Mouse (Mus musculus) hindbrain, postnatal 0 days (tissue): ENCODE measurements around the gene Olfr702. TPM values are rescaled to one million over a fixed set of nuclear protein-coding genes. Genes with fewer than 3 reads are reported as not detected.

ENCODE experiments used
- ATAC-seq: fragments of 200-750 bp; cut with Nextera tagmentation; 2 replicates; pipeline ENCODE4 v1.8.0; 2017; ENCODE audit warnings: mild to moderate bottlenecking, moderate TSS enrichment, moderate library complexity
- DNase-seq: peaks from one replicate; pipeline ENCODE4 v3.0.0-alpha.2; 2015; ENCODE audit warnings: low spot score
- H3K27ac ChIP-seq: fragments of 300-500 bp; sonication (generic); 2 replicates; pipeline ENCODE4 v1.5.1; 2014; ENCODE audit warnings: mild to moderate bottlenecking
- H3K27me3 ChIP-seq: fragments of 300-500 bp; sonication (generic); 2 replicates; pipeline ENCODE4 v1.6.1; 2014; ENCODE audit warnings: low read length, mixed read lengths; ENCODE audit not compliant: insufficient read depth
- H3K36me3 ChIP-seq: fragments of 300-500 bp; sonication (generic); 2 replicates; pipeline ENCODE4 v1.6.1; 2014; ENCODE audit warnings: low read length, mixed read lengths; ENCODE audit not compliant: insufficient read depth
- H3K4me1 ChIP-seq: fragments of 300-500 bp; sonication (generic); 2 replicates; pipeline ENCODE4 v1.6.1; 2014; ENCODE audit warnings: antibody characterized with exemption, low read length, mixed read lengths; ENCODE audit not compliant: insufficient read depth
- H3K4me2 ChIP-seq: fragments of 300-500 bp; sonication (generic); 2 replicates; pipeline ENCODE4 v1.6.1; 2014; ENCODE audit warnings: low read depth, mild to moderate bottlenecking, low read length, moderate library complexity, mixed read lengths
- H3K4me3 ChIP-seq: fragments of 300-500 bp; sonication (generic); 2 replicates; pipeline ENCODE4 v1.5.1; 2014; ENCODE audit warnings: low read length
- H3K9ac ChIP-seq: fragments of 300-500 bp; sonication (generic); replicated peaks from 2 replicates; pipeline ENCODE4 v1.6.1; 2014; ENCODE audit warnings: mild to moderate bottlenecking, low read length, moderate library complexity, mixed read lengths
- H3K9me3 ChIP-seq: fragments of 300-500 bp; sonication (generic); 2 replicates; pipeline ENCODE4 v1.6.1; 2016; ENCODE audit warnings: low read length, mixed read lengths
- CTCF ChIP-seq: IDR thresholded peaks from 2 replicates; pipeline ENCODE4 v1.5.1; 2016; ENCODE audit warnings: antibody characterized with exemption, control low read depth, low read depth
- WGBS: fragments of 180-500 bp; shearing (Covaris S2); extraction: QIAGEN DNeasy Blood & Tissue Kit; methylation state at CpG from one replicate; pipeline ENCODE4 v1.1.7; 2014; 5-methylcytosine and 5-hydroxymethylcytosine counted together
- polyA plus RNA-seq: library from polyadenylated mRNA; unstranded; fragments of >200 nt; fragmentation: Nextera tagmentation; extraction: Ambion mirVana; gene quantifications from 2 replicates; pipeline ENCODE4 v1.2.1, GENCODE M21; 2015
- total RNA-seq: library from RNA; depleted of rRNA; stranded (reverse); fragments of >200 nt; gene quantifications from 2 replicates; pipeline ENCODE4 v1.2.3, GENCODE M21; 2014; rRNA removed

The Olfr702 gene
- total RNA-seq (not detected in 2 replicates), polyA plus RNA-seq (not detected in 2 replicates)

DNA sequence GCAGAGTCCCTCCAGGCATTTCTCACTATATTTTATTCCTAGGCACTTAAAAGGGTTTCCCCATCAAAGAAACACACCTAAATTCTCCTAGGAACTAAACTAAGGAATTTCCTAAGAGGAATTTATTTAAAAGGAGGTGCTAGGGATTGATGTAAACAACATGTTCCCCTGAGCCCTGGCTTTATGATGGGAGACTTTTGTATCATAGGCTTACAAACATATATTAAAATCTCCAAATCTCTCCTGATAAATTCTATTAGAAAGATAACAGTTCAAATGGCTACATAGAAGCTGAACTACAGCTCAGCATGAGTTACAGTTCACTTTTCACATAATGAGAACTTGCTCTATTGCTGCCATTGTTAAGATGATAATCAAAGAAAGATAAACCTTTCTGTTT lies at the start of gene Olfr702:
Gene Olfr702 (minus strand): TSS at position 101 of the 400 bp plus-strand sequence.
- Histone ChIP-seq H3K36me3 (no peaks in the 10 kb centered on the region), H3K9ac (no peak within 1 kb of the TSS), H3K27ac (no peak within 1 kb of the TSS), H3K9me3 (no peaks in the 10 kb centered on the region), H3K4me1 (no peaks in the 10 kb centered on the region), H3K27me3 (no peaks in the 10 kb centered on the region), H3K4me3 (no peak within 1 kb of the TSS), H3K4me2 (no peak within 1 kb of the TSS)
- TF ChIP-seq CTCF: no peak
- ATAC-seq: no peak
- DNase-seq: no peak

DNA sequence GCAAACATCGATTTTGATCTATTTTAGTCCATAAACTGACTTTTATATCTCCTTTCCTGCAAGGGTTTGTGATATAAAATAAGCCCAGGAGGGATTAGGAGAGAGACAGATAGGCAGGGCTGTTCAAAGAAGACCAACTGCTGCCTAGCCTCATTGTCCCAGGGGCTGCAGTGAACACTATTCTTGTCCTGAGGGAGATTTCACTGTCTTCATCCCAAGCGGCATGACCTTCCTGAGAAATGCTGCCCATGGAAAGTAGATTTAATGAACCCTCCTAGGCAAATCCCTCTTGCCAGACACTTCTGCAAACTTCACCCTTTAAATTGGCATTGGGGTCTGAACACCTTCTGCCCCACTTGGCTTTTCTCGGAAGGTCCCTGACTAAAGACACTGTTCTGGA lies 43.1 kb upstream of the Olfr702 start, which contains the start of gene Olfr705:
Gene Olfr705 (minus strand): TSS at position 101 of the 400 bp plus-strand sequence.
- Histone ChIP-seq H3K9ac (no peak within 1 kb of the TSS), H3K4me3 (no peak within 1 kb of the TSS), H3K27me3 (no peaks in the 10 kb centered on the region), H3K27ac (no peak within 1 kb of the TSS), H3K4me2 (no peak within 1 kb of the TSS), H3K36me3 (no peaks in the 10 kb centered on the region), H3K9me3 (no peaks in the 10 kb centered on the region), H3K4me1 (no peaks in the 10 kb centered on the region)
- TF ChIP-seq CTCF: no peak
- ATAC-seq (no peak), DNase-seq (no peak)
- WGBS: 88% methylated on average over 3 of the region's 3 CpGs

DNA sequence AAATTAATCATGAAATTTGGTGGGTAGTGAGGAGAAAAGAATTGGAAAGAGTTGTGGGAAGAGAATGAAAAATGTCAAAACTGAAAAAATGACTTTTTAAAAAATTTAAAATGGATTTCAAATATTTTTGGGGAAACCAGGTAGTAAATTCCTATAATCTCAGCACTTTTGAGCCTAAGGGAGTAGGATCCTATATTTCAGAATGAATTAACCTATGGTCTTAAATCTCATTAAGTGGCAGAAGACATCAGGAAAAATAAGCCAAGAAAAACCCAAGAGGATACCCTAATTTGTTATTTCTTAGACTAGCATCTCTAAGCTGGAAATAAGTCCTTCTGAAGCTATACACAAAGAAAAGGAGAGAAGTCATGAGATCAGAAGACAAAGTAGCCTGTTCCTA lies 29.2 kb upstream of the Olfr702 start, which contains the start of gene Olfr704:
Gene Olfr704 (plus strand): TSS at position 301 of the 400 bp plus-strand sequence.
- H3K9me3 ChIP-seq: no peaks in the 10 kb centered on the region

DNA sequence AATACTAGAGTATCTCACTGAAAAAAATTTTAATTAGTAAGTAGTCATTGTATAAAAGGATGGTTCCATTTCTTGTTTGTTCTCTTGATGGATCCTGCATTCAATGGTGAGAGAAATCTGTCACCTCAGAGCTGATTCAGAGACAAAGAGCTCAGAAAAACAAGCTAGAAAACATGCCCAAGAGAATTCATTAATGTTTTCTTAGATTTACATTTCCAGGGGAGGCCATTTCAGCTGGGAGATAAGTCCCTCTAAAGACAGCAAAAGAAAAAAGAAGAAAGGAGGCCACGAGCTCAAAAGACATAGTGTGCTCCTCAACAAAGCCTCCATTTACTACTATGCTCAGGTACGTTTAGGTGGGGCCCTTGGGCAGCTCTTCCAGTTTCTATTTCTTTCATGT lies 9.4 kb upstream of the Olfr702 start, which contains the start of gene Olfr703:
Gene Olfr703 (plus strand): TSS at position 301 of the 400 bp plus-strand sequence.
- no peaks in the 10 kb centered on the region for H3K36me3 ChIP-seq
- no peak within 1 kb of the TSS for H3K9ac ChIP-seq
- WGBS: 59% methylated on average over 2 of the region's 2 CpGs
- no peak within 1 kb of the TSS for H3K27ac ChIP-seq
- H3K4me2 ChIP-seq: no peak within 1 kb of the TSS
- no peaks in the 10 kb centered on the region for H3K4me1 ChIP-seq
- TF ChIP-seq CTCF: no peak
- H3K4me3 ChIP-seq: no peak within 1 kb of the TSS
- ATAC-seq: no peak
- H3K27me3 ChIP-seq: no peaks in the 10 kb centered on the region
- no peak for DNase-seq
- H3K9me3 ChIP-seq: no peaks in the 10 kb centered on the region

More for the DNA sequence above, 29.2 kb upstream of the Olfr702 start, which contains the start of gene Olfr704:
- no peaks in the 10 kb centered on the region for H3K36me3 ChIP-seq
- no peak within 1 kb of the TSS for H3K4me2 ChIP-seq
- H3K4me1 ChIP-seq: no peaks in the 10 kb centered on the region
- H3K9ac ChIP-seq: no peak within 1 kb of the TSS
- H3K4me3 ChIP-seq: no peak within 1 kb of the TSS
- H3K27ac ChIP-seq: no peak within 1 kb of the TSS
- DNase-seq: no peak
- H3K27me3 ChIP-seq: no peaks in the 10 kb centered on the region
- ATAC-seq: no peak
- no peak for TF ChIP-seq CTCF

DNA sequence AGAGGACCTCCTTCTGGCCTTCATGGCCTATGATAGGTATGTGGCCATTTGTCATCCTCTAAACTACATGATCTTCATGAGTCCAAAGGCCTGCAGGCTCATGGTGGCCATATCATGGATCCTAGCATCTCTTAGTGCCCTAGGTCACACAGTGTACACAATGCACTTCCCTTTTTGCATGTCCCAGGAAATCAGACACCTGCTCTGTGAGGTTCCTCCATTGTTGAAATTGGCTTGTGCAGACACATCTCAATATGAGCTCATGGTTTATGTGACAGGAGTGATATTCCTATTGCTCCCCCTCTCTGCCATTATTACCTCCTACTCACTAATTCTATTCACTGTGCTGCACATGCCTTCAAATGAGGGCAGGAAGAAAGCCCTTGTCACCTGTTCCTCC lies 15.3 kb downstream of the Olfr702 start:
- no peak for DNase-seq
- Histone ChIP-seq H3K4me3 (no peak overlapping the region), H3K36me3 (no peaks in the 10 kb centered on the region), H3K9me3 (no peaks in the 10 kb centered on the region), H3K4me1 (no peaks in the 10 kb centered on the region), H3K4me2 (no peak overlapping the region), H3K27ac (no peak overlapping the region), H3K27me3 (no peaks in the 10 kb centered on the region), H3K9ac (no peak overlapping the region)
- ATAC-seq: no peak
- TF ChIP-seq CTCF: no peak

DNA sequence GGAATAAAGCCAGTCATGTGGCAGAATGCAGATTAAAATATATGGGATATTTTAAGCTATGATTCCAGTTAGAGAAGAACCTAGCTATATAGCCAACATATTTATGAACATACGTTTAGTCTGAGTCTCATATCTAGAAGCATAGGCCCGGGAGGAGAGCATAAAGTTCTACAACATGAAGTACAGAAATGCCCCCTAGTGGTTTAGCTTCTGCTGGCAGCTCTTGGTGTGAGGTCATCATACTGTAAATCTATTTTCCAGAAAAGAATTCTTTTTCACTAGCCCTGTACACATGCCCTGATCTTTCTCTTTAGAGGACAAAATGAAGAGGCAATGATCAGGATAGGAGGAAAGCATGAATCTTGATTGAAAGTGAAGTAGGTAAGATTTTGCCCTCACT lies 17.9 kb downstream of the Olfr702 start:
- no peaks in the 10 kb centered on the region for H3K27me3 ChIP-seq
- 61% methylated on average over 2 of the region's 2 CpGs for WGBS
- DNase-seq: peak; percentile 31
- H3K9me3 ChIP-seq: no peaks in the 10 kb centered on the region
- H3K4me1 ChIP-seq: no peaks in the 10 kb centered on the region
- no peak overlapping the region for H3K9ac ChIP-seq
- H3K27ac ChIP-seq: no peak overlapping the region
- no peaks in the 10 kb centered on the region for H3K36me3 ChIP-seq
- no peak overlapping the region for H3K4me3 ChIP-seq
- ATAC-seq: no peak
- no peak overlapping the region for H3K4me2 ChIP-seq
- TF ChIP-seq CTCF: peak; percentile 12; the same call in 1 of the 2 replicates

DNA sequence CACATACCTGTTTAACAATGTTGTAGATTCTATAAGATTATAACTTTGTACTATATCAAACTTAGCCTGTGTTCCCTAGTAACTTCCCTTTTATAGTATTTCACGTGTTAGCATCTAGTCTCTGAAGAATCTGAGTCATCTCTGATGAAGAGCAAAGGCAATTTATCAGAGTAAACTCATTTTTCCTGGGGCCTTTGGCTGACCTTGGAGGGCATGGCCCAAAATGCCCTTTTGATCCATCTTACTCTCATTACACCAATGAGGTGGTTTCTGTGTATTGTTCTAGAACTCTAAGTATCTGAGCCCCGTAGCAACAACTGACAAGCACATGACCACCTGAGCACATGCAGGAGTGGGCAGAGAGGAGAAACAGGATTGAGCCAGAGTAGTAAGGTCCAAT lies 19.9 kb downstream of the Olfr702 start, which contains the start of gene Olfr701:
Gene Olfr701 (plus strand): TSS at position 301 of the 400 bp plus-strand sequence.
- Histone ChIP-seq H3K27ac (no peak within 1 kb of the TSS), H3K9ac (no peak within 1 kb of the TSS), H3K4me3 (no peak within 1 kb of the TSS), H3K9me3 (no peaks in the 10 kb centered on the region), H3K36me3 (no peaks in the 10 kb centered on the region), H3K27me3 (no peaks in the 10 kb centered on the region), H3K4me1 (no peaks in the 10 kb centered on the region), H3K4me2 (no peak within 1 kb of the TSS)
- TF ChIP-seq CTCF: no peak
- WGBS: 73% methylated on average over 2 of the region's 2 CpGs
- ATAC-seq (no peak), DNase-seq (no peak)
